Mouse (Mus musculus) thymus, postnatal 10 days (tissue): ENCODE data around the gene Nr1i3.
A peak's percentile ranks its signal among the peaks of the same experiment; 100 is the strongest.
"Not testable (repeated sequence)": the region's sequence is repeated elsewhere in the genome, so short reads cannot be mapped to it uniquely, and the experiment has no call there.

ENCODE experiments used
- DNase-seq, 2 experiments: peaks; one replicate each; pipeline ENCODE4 v3.0.0; 2021; ENCODE audit warnings: low spot score in 2 of 2

The Nr1i3 gene

DNA sequence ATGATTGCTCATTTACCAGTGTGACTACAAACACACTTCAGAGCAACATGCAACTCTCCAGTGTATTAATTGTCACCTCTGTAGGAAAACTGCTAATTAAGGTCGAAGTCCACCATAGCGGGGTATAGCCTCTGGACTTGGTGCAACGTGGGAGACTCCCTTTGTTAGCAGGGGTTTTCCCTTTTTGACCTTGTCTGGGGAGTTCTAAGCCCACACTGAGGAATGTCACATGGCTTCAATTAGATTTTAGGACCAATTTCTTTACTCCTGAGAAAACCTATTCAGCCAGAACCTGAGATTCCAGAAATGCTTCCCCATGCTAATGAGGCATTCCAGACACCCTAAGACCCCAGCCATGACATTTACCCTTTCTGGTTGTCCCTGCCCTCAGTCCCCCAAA is 16.4 kb downstream of the Nr1i3 start:
- no peak for DNase-seq

DNA sequence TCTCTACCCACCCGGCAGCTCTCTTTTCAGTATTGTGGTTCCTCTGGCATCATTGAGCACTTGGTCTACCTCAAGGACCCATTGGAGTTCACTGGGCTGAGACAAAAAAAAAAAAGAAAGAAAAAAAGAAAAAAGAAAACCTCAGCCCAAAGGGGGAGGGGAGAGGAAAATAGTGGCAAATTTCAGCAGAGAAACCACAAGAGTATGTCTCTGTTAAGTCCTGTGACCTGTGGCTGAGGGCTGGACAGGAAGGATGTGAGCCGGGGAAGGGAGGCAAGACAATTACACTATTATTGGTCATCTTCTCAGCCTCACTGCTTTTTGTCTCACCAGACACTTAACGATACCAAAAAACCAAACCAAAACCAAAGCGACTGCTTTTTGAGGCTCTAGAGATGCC is 18.1 kb downstream of the Nr1i3 start:
- no peak for DNase-seq

DNA sequence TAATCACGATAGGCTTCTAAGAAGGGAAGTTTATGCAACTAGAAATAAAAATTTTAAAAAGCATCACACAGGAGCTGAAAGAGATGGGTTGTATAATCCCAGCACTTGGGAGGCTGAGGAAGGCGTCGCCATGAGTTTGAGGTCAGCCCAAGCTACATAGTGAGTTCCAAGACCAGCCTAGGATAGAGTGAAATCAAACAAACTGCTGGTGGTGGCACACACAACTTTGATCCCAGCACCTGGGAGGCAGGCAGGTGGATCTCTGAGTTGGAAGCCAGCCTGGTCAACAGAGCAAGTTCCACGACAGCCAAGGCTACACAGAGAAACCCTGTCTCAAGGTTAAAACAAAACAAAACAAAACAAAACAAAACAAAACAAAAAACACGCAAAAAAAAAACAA is 18.6 kb downstream of the Nr1i3 start:
- DNase-seq = no peak

DNA sequence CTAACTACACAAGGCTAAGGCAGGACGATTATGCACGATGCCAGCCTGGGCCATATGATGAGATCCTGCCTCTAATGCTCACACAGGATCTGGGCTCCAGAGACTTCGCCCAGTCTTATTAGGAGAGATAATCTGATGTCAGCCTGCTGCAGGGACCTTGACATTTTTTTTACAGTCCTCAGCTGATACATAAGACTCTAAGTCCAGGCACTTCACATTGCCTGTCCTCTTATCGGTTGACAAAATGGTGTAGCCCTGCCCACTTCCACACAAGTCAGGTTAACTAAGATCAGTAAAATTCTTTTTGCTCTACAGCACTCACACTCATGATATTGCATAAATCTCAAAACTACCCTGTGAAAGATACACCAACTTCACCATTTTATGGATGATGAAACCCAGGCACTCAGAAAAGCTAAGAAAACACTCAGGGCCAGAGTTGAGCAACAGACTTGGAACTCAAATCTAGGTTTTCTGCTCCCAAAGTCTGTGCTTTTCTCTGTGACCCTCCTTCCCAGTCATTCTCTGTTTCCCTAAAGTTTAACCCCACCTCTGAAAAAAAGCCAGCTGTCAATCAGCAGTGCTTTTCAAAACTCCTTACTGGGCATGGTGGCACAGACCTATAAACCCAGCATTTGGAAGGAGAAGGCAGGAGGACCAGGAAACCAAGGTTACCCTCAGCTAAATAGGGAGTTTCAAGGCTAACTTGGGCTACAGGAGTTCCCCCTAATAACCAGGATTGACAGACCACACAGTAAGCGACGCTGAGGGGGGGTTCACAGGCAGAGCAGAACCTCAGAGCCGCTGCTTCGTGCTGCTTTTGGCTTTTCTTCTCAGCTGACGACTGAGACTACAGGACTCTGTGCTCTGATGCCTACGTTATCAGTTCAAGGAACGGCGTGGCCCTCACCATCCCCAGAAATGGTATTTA is 19.3 kb downstream of the Nr1i3 start:
- no peak for DNase-seq

DNA sequence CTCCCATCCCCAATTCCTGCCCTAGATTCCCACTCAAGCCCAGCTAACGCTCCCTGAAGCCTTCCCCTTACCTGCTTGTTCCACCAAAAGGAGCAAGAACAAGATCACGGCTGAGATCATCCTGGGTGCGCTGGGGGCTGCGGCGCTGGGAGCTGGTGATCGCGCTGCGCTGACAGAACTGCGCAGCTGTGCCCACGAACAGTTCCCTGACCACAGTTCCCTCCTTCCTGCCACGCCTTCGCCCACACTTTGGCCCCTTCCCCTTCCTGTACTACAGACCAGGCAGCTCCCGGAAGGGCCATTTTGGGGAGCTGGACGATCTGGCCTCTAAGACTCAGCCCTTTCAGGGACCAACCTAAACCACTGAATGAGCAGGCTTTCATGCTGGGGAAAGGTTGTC is 20.4 kb downstream of the Nr1i3 start, which contains the start of gene Fcer1g:
TSS of gene Fcer1g (minus strand) at position 240 of the 400 bp plus-strand sequence.
- DNase-seq = no peak

DNA sequence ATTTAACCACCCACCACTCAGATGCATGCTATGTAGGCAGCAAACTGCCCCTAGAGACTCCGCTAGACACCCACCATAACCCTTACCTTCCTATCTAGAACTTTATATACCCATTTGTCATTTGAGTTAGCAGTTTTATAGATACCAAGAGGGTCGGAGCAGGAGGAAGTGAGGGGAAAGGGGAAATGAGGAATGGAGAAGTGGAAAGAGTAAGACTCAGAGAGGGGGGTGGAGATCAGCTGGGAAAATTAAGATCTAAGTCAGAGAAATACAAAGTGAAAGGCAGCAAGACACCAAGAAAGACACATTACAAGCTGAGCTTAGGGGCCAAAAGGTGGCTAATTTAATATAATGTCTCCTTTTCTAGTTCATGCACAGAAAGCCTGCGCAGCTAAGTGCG is 20.8 kb downstream of the Nr1i3 start:
- no peak for DNase-seq

DNA sequence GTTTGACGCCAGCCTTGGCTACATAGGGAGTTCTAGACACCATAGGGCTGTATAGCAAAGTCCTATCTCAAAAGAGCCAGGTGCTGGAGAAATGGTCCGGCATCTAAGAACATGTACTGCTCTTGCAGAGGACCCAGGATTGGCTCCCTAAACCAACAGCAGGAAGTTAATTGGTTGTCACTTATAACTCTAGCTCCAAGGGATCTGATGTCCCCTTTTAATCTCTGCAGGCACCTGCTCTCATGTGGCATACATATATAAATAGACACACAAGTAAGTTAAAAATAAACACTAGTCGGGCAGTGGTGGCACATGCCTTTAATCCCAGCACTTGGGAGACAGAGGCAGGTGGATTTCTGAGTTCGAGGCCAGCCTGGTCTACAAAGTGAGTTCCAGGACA is 22.0 kb downstream of the Nr1i3 start:
- DNase-seq = no peak

DNA sequence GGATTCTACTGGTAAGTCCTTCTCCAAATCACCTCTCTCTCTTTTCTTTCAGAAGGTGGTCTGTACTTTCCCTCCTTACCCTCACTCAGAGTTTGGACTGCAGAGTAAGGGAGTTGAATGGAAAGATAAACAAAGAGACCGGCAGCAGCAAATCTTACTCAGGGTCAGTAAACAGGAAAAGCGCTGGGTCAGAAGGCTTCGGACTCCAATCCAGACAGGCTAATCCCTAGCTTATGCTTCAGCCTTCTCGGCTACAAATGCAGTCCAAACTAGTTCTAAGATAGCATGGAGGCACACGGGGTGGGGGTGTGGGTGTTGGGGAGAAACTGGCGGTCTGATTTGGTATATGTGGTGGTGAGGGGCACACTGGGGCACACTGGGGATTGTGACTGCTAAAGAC is 23.7 kb downstream of the Nr1i3 start:
- DNase-seq = no peak

DNA sequence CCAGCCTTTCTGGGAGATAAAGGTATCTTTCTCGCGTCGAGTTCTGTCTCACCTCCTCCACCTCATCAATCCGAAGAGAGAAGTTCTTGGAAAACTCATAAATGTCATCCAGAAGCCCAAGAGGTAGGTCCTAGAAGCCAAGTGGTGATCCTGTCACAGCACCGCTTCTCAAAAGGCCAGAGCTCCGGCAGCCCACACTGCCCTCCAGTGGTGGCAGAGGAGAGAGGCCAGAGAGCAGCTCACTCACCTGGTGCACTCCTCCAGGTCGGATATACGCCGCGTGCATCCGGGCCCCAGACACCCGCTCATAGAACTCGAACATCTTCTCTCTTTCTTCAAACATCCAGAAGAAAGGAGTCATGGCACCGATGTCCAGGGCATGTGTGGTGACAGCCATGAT is 24.7 kb downstream of the Nr1i3 start:
- DNase-seq = peak in 1 of 2 experiments; percentile 47

DNA sequence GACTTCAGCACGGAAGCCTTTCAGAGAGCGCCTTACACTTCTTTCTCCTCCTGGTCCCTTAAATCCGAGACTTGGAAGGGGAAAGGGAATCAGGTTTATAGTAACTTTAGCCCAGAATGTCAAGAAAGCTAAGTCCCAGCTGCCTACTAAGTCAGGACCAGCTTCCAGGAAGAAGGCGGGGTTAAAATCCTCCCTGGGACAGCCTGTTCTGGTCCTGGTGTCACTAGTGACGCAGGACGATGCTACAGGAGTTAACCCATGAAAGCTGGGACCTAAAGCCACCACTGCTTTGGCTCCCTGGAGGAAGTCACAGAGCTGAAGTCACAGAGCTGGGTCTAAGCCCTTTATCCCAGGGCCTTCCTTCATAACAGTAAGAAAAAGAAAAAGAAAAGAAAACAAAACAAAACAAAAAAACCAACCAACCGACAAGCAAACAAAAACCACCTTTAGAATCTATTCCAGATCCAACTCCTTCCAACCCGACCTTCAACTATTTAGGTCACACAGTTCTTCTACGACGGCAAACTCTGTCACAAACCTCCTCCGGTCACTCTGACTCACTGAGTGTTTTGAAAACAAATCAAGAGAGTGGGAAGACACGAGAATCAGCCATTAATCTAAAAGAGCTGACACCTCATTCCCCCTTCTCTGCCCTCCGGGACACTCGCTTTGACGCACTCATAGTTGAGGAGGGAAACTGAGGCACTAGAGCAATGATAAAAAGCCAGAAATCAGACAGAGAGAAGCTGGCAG is 26.4 kb downstream of the Nr1i3 start:
- no peak for DNase-seq

DNA sequence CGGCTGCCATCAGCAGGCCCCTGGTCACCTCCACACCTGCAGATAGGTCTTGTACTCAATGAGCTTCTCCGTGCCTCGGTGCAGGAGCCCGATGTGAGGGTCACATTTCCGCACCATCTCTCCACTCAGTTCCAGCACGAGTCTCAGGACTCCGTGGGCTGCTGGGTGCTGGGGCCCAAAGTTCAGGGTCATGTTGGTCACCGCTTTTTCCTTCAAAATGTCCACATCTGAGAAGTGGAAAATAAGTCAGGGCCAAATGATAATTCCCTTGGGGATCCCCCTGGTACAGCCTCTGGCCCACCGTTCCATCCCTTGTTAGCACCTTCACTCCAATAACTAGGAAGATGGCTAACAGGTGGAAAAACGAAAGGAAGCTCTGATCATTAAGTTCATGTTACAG is 27.1 kb downstream of the Nr1i3 start:
- no peak for DNase-seq

DNA sequence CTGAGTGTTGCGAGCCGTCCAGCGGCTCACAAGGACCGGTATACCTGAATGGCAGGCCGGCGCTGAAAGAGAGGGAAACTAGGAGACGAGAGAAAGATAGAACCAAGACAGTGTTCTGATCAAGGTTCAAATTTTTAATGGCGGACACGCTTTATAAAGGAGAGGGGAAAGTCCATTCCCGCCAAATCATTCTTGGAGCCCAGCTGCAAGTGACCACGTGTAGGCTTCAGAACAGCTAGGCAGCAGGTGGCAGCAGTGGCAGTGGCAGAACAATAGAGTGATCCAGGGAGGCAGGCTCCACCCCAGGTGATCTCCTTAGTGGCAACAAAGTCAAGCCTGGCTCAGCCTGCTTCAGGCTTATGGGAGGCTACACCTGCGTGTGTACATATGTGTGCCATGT is 28.2 kb downstream of the Nr1i3 start:
- not testable (repeated sequence) for DNase-seq

DNA sequence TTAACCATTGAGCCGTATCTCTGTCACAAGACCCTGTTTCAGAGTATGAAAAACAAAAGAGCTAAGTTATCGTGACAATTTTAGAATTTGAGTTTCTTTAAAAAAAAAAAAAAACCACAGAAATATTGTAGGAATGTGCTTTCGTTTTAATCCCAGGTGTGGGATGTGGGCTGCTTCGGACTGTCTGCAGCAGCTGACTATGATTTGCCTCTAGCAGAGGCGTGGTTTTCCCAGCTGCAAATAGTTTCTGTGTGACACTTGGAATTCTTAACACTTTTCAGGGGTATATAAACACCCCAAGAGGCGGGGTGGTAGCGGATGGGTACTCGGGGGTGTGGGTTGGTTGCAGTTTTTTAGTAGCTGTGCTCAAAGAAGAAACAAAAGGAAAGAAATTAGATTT is 31.6 kb downstream of the Nr1i3 start:
- DNase-seq = no peak

DNA sequence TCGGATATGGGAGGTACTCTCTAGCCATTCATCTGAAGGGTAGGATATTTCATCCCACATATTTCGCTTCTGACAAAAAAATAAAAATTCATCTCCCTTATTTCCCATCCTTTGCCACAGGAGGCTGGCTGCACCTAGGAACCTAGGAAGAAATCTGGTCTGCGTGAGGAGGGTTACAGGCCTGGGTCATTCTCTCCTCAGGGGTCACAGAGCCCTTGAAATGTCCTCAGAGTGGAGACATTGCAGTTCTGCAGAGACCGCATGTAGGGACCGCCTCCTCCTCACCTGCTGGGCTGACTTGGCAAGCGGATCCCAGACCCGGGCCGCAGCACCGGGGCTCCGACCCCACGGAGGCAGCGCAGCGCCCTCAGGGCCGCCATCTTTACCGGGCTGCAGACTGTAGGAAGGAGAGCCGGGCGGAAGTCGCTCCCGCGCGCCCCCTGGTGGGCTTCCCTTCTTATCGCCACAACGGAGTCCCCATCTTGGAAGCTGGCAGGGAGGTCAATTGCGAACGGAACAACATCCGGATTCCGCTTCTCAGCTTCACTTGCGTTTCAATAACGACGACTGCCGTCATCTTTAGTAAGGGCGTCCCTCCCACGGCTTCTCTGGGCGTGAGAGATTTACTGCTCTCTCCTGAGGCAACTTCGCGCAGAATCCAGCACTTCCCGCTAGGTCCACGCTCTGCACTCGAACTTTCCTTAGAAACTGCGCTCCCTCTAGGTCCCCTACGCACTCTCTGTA is 33.1 kb downstream of the Nr1i3 start:
- DNase-seq = peak; percentile 95 to 98

DNA sequence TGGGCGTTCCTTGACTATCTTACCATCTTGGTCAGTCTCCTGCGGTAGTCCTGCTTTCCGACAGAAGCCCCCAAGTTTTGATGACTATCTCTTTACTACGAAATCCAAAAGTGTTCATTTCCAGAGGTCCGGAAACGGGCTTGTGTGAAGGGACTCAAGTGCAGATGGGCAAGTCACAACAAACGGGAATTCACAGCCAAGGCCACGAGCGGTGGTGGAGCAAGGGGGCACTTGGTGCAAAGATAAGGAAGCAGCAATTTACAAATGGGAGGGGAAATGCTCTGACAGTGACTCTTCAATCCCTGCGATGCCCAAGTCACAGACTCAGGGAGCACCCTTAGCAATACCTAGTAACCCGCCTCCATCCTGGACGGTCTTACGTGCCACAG is 33.7 kb downstream of the Nr1i3 start:
- DNase-seq = peak in 1 of 2 experiments; percentile 36

DNA sequence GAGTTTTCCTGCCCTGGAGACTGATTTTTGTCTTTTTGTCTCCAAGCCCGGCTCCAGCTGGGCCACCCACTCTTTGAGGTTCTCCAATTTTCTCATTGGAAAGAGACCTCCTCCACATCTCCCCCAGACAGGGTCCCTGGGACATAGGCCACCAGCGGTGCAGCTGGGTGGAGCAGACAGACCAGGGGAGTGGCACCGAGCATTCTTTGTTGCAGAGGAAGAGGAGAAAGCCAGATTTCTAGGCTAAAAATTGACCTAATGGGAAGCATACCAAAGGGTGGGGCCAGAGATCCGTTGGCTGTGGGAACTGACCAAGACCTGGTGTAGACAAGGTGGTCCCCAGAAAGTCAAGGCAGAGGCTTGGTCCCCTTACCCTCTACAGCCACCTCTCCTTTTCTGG is 34.1 kb downstream of the Nr1i3 start:
- no peak for DNase-seq

DNA sequence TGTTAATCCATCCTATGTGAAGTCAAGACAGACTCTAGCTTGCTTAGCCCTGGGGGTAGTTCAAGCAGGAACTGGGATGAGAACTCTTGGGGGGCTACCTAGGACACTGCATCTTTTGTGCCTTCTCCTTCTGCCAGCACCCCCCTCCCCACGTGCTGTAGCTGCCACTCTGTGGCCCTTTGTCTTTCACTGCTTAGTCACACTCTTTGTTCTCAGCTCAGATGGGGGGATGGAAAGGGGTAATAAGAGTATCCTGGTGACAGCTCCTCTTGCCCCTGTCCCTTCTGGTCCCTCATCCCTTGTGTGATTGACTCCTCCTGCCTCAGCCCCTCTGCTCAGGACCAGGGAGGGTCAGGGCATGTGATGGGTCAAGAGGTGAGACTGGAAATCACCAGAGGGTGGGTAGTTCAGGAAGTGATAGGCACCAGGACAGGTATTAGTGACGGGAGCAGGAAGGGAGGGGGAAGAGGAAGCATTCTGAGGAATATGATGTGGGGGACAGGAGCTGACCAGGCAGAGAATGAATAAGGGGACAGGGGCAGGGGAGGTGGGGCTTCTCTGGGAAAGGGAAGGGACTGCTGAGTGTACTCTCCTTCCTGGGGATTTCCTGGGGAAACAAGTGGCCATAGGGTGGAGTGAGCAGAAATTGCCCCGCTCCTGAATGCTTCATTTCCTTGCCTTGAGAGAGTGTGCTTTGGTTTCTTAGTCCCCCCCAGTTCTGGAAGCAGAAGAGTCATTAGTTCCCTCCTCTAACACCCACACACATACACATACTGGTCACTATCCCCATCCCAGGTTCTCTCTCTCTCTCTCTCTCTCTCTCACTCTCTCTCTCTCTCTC is 34.8 kb downstream of the Nr1i3 start:
- DNase-seq = no peak

DNA sequence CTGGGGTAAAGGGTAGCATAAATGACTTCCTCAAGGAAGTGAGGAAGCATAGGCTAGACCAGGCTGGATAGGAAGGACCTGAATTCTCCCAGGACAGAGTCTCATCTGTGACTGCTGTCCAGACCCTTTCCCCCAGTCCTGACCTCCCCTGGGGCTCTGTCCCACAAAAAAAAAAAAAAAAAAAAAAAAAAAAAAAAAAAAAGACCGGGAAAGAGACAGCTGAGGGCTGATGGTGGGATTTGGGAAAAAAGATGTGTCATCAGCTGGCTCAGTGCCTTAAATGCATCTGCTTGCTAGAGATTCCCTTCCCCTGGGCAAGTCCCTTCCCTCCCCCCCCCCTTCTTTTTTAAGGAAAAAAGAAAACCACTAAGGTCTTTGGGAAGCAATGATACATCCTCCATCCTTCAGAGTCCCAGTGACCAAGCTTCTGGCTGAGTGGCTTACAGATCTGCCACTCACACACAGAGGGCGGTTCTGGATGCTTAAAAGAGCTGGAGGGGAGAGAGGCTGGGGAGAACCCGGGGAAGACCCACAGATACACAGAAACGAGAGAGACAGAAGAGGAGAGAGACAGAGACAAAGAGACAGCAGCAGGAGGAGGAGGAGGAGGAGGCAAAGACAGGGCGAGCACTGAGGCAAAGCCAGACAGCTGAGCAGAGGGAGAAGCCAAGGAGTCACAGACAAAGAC is 36.3 kb downstream of the Nr1i3 start, which contains the start of gene Adamts4:
TSS of gene Adamts4 (plus strand) at position 509 of the 688 bp plus-strand sequence.
- no peak for DNase-seq

DNA sequence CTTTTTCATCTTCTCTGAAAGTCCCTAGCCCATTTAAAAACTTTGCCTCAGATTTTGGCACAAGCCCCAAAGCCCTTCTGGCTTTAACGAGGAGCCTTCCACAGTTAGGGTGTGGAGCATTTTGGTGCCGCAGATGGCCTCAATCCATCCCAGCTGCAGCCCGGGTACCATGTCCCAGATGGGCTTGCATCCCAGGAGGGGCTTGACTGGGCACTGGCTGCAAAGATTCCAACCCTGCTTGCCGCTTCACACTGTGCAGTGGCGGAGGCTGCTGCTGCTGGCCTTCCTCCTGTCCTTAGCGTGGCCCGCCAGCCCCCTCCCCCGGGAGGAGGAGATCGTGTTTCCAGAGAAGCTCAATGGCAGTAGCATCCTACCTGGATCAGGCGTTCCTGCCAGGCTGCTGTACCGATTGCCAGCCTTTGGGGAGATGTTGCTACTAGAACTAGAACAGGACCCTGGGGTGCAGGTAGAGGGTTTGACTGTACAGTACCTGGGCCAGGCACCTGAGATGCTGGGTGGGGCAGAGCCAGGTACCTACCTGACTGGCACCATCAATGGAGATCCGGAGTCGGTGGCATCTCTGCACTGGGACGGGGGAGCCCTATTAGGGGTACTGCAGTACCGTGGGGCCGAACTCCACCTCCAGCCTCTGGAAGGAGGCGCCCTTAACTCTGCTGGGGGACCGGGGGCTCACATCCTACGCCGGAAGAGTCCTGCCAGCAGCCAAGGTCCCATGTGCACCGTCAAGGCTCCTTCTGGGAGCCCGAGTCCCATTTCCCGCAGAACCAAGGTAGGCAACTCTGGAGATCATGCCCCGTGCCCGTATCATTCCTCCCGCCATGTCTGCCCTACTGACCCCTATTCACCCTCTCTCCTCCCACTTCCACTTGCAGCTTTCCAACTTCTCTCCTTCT is 37.2 kb downstream of the Nr1i3 start, which contains the start of gene Ndufs2:
TSS of gene Ndufs2 (minus strand) at position 709 of the 914 bp plus-strand sequence.
- DNase-seq = no peak
